ENCODE assay signal across 16 mouse cellular contexts in genomic region chr7:101526484-101526883, GRCm38 (mm10).
"Had no signal": no experiment of that assay in that cellular context is flagged by ENCODE, and none has a peak within 500 bp of the region (broad histone marks: within the 10 kb centered on the region; RNA-seq: fewer than 3 reads in every experiment).

No protein-coding gene starts in this region.

- DNase-seq: heart, postnatal 10 days; heart, postnatal 14 days; heart, postnatal 36 days; heart, postnatal 4 days; kidney, adult 11 months; kidney, adult 18-20 months; kidney, adult 2 months; kidney, adult 8-10 months; kidney, adult 9 months; kidney, postnatal 10 days; kidney, postnatal 14 days; kidney, postnatal 25 days; kidney, postnatal 36 days; kidney, postnatal 4 days; layer of hippocampus, adult 9-11 months; layer of hippocampus, postnatal 36 days had no signal
